Mouse (Mus musculus) bone marrow, adult 2 months (tissue): ENCODE data around the gene Fbxo36.

Experiments used
- CTCF ChIP-seq: fragments of 200-500 bp; IDR thresholded peaks from 2 replicates; pipeline ENCODE4 v1.5.1; 2011; ENCODE audit warnings: low read length, control low read depth; ENCODE audit not compliant: control insufficient read depth, insufficient read depth
- POLR2A ChIP-seq: fragments of 200-500 bp; IDR thresholded peaks from 2 replicates; pipeline ENCODE4 v1.6.1; 2011; ENCODE audit warnings: low read depth, mild to moderate bottlenecking, control low read depth, low read length, borderline replicate concordance; ENCODE audit not compliant: control insufficient read depth

- TF ChIP-seq CTCF (no peak), POLR2A (no peak)
Measured at GRCm38 (mm10) chr1:84918865-84919264, 79.2 kb downstream of the Fbxo36 start.
